Mouse (Mus musculus) embryonic facial prominence, embryonic 14.5 days (tissue): Measurements from ENCODE around the gene Exph5. TPM values are rescaled to one million over a fixed set of nuclear protein-coding genes. Genes with fewer than 3 reads are reported as not detected.

ENCODE experiments used
- ATAC-seq: fragments of 200-750 bp; cut with Nextera tagmentation; 2 replicates; pipeline ENCODE4 v1.8.0; 2017; ENCODE audit warnings: low read depth, moderate number of reproducible peaks, moderate TSS enrichment
- DNase-seq: peaks from one replicate; pipeline ENCODE4 v3.0.0-alpha.2; 2015; ENCODE audit warnings: low spot score
- H3K27ac ChIP-seq: fragments of 300-500 bp; sonication (generic); replicated peaks from 2 replicates; pipeline ENCODE4 v1.5.1; 2014; ENCODE audit warnings: low read depth, mild to moderate bottlenecking, low read length, moderate library complexity
- H3K27me3 ChIP-seq: fragments of 300-500 bp; sonication (generic); replicated peaks from 2 replicates; pipeline ENCODE4 v1.6.1; 2014; ENCODE audit warnings: low read length; ENCODE audit not compliant: control insufficient read depth, insufficient read depth
- H3K36me3 ChIP-seq: fragments of 300-500 bp; sonication (generic); 2 replicates; pipeline ENCODE4 v1.6.1; 2014; ENCODE audit warnings: low read length, mixed read lengths; ENCODE audit not compliant: control insufficient read depth, insufficient read depth
- H3K4me1 ChIP-seq: fragments of 300-500 bp; sonication (generic); 2 replicates; pipeline ENCODE4 v1.6.1; 2014; ENCODE audit warnings: antibody characterized with exemption, low read length; ENCODE audit not compliant: control insufficient read depth, insufficient read depth
- H3K4me2 ChIP-seq: fragments of 300-500 bp; sonication (generic); 2 replicates; pipeline ENCODE4 v1.6.1; 2014; ENCODE audit warnings: low read depth, mild to moderate bottlenecking, low read length, moderate library complexity, mixed read lengths
- H3K4me3 ChIP-seq: fragments of 300-500 bp; sonication (generic); 2 replicates; pipeline ENCODE4 v1.5.1; 2014; ENCODE audit warnings: low read depth, mild to moderate bottlenecking, low read length
- H3K9ac ChIP-seq: fragments of 300-500 bp; sonication (generic); 2 replicates; pipeline ENCODE4 v1.6.1; 2014; ENCODE audit warnings: low read depth, mild to moderate bottlenecking, low read length, moderate library complexity, mixed read lengths
- H3K9me3 ChIP-seq: fragments of 300-500 bp; sonication (generic); 2 replicates; pipeline ENCODE4 v1.6.1; 2016; ENCODE audit warnings: low read length; ENCODE audit not compliant: control insufficient read depth
- WGBS: fragments of 180-500 bp; shearing (Covaris S2); extraction: QIAGEN DNeasy Blood & Tissue Kit; methylation state at CpG from one replicate; pipeline ENCODE4 v1.1.7; 2014; 5-methylcytosine and 5-hydroxymethylcytosine counted together
- polyA plus RNA-seq: library from polyadenylated mRNA; unstranded; fragments of >200 nt; fragmentation: Nextera tagmentation; extraction: Ambion mirVana; gene quantifications from 2 replicates; pipeline ENCODE4 v1.2.1, GENCODE M21; 2014

Exph5 gene
- polyA plus RNA-seq, 1 experiment from 2014 or later: 1.7 TPM

DNA sequence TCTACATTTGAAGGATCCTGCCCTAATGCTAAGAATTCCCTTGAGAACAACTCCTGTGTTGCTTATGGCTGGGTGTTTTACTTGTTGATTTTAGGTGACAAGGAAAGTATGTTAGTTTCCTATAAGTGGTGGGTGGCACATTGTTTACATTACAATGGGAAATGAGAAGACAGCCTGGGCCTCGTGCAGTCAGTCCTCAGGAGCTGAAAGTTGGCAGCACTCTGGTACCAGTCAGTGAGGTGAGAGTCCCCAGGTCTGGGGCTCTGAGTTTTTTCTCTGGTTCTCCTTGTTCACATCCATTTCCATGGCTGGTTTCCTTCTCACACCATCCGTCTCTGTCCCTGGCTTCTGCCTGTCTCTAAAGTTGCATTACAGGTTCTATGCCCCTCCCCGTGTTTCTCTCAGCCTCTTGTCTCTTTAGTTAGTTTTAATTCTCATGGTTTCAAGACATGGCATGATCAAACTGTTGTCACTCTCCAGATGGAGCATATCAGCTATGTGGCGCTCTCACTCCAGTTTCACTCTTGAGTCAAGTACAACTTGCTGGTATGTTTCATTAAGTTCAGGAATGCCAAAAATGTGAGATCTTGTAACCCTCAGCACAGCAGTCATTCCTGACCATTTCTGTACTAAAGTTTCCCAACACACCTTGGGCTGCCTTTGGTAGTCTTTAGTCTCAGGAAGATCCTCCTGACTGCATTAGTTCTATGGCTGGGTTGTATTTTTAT lies 24.1 kb downstream of the Exph5 start:
- DNase-seq (peak; percentile 67), ATAC-seq (no peak)
- H3K9ac ChIP-seq: no peak overlapping the region
- H3K4me1 ChIP-seq: no peaks in the 10 kb centered on the region
- H3K9me3 ChIP-seq: no peaks in the 10 kb centered on the region
- H3K36me3 ChIP-seq: no peaks in the 10 kb centered on the region
- no peak overlapping the region for H3K4me2 ChIP-seq
- H3K4me3 ChIP-seq: no peak overlapping the region
- no peaks in the 10 kb centered on the region for H3K27me3 ChIP-seq
- 38% methylated on average over 4 of the region's 4 CpGs for WGBS
- H3K27ac ChIP-seq: no peak overlapping the region

DNA sequence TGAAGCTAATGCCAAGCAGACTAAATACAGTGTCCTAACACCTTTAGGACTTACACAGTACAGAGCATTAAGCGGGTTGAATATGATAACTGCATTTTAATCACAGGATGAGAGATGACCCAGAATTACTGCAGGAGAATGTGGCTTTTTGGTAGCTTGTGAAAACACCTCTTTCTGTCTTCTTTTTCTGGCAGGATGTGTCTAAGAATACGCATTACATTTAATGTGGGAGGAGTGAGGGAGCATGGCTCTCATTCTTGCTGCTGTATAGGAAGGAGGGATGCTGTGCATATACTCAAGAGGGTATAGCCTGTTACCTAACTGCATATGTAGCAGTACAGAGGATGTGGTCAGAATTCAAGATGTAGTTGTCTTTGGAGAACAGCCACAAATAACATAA lies 26.7 kb downstream of the Exph5 start:
- Histone ChIP-seq H3K4me2 (no peak overlapping the region), H3K27me3 (no peaks in the 10 kb centered on the region), H3K4me3 (no peak overlapping the region), H3K4me1 (no peaks in the 10 kb centered on the region), H3K27ac (no peak overlapping the region), H3K9ac (no peak overlapping the region), H3K9me3 (peaks cover 8% of the 10 kb centered on the region; the same call in 1 of the 2 replicates), H3K36me3 (no peaks in the 10 kb centered on the region)
- DNase-seq (no peak), ATAC-seq (no peak)
- 82% methylated on average over 2 of the region's 2 CpGs for WGBS

- Histone ChIP-seq H3K9ac (no peak overlapping the region), H3K4me1 (no peaks in the 10 kb centered on the region), H3K9me3 (peaks cover 8% of the 10 kb centered on the region; the same call in 1 of the 2 replicates), H3K4me3 (no peak overlapping the region), H3K4me2 (no peak overlapping the region), H3K36me3 (no peaks in the 10 kb centered on the region), H3K27ac (no peak overlapping the region), H3K27me3 (no peaks in the 10 kb centered on the region)
- WGBS: 50% methylated on average over 6 of the region's 6 CpGs
- ATAC-seq (no peak), DNase-seq (no peak)
Observed at GRCm38 (mm10) chr9:53329301-53330206, 28.1 kb downstream of the Exph5 start.

DNA sequence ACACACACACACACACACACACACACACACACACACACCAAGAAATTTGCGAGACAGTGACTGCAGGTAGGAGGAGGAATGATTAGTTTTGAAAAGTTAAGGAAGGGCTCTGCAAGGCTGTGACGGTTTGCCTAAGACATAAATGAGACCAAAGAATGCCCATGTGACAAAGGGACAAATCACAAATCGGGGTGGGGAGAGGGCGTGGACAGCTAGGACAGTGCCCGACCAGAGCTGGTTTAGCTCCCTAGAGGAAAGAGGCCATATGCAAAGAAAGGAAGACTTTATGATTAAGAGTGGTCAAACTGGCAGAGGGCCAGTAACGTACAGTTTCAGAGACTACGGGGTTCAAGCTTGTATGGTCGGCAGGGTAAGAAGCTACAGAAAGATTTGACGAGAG lies 28.8 kb downstream of the Exph5 start:
- DNase-seq (no peak), ATAC-seq (no peak)
- H3K4me3 ChIP-seq: no peak overlapping the region
- no peaks in the 10 kb centered on the region for H3K36me3 ChIP-seq
- no peaks in the 10 kb centered on the region for H3K27me3 ChIP-seq
- H3K4me2 ChIP-seq: no peak overlapping the region
- no peak overlapping the region for H3K27ac ChIP-seq
- H3K9me3 ChIP-seq: peaks cover 8% of the 10 kb centered on the region; the same call in 1 of the 2 replicates
- H3K4me1 ChIP-seq: no peaks in the 10 kb centered on the region
- no peak overlapping the region for H3K9ac ChIP-seq
- WGBS: 79% methylated on average over 9 of the region's 9 CpGs

DNA sequence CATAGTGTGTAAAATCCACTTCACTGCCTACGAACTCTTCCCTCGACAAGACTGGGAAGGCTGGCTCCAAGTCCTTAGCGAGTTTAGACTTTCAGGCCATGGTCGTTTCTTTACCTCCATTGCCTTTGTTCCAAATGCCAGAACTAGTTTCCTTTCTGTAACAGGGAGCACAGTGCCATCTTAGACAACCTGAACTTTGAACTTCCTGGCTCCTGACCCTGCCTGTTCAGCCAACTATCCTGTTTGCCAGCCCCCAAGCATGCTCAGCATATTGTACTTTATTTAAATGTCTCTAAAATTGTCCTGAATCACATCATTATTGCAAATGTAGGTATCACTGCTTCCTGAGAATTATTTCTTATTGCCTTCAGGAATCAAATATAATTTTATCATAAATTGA lies 32.0 kb downstream of the Exph5 start:
- ATAC-seq (no peak), DNase-seq (no peak)
- 67% methylated on average over 4 of the region's 4 CpGs for WGBS
- H3K27ac ChIP-seq: no peak overlapping the region
- H3K4me1 ChIP-seq: no peaks in the 10 kb centered on the region
- no peaks in the 10 kb centered on the region for H3K36me3 ChIP-seq
- no peaks in the 10 kb centered on the region for H3K27me3 ChIP-seq
- H3K4me3 ChIP-seq: no peak overlapping the region
- no peak overlapping the region for H3K9ac ChIP-seq
- no peak overlapping the region for H3K4me2 ChIP-seq
- H3K9me3 ChIP-seq: peaks cover 8% of the 10 kb centered on the region; the same call in 1 of the 2 replicates

- Histone ChIP-seq H3K9ac (no peak overlapping the region), H3K4me2 (no peak overlapping the region), H3K27ac (no peak overlapping the region), H3K4me3 (no peak overlapping the region), H3K9me3 (peaks cover 8% of the 10 kb centered on the region; the same call in 1 of the 2 replicates), H3K27me3 (no peaks in the 10 kb centered on the region), H3K36me3 (no peaks in the 10 kb centered on the region), H3K4me1 (no peaks in the 10 kb centered on the region)
- 82% methylated on average over 3 of the region's 3 CpGs for WGBS
- ATAC-seq (no peak), DNase-seq (no peak)
Observed at GRCm38 (mm10) chr9:53335131-53335530, 33.7 kb downstream of the Exph5 start.

DNA sequence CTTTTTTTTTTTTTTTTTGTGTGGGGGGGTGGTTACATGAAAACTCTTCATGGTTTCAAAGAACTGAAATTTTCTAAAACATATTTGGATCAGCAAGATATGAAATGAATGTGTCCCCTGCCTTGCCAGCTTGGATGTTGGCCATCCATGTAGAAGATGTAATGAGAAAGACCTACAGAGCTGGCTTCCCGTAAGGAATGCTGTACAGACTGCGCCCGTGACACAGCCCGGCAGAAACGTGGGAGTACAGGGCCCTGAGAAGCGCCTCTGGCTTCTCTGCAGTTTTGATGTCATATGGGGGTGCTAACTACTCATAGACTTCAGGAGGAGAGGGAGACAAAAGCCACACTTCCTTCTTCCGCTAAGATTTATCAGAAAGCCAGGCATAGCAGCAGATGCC lies 38.1 kb downstream of the Exph5 start:
- no peak for ATAC-seq
- DNase-seq: no peak
- WGBS: 81% methylated on average over 7 of the region's 7 CpGs
- H3K36me3 ChIP-seq: no peaks in the 10 kb centered on the region
- H3K27ac ChIP-seq: no peak overlapping the region
- H3K9me3 ChIP-seq: no peaks in the 10 kb centered on the region
- no peak overlapping the region for H3K4me3 ChIP-seq
- no peak overlapping the region for H3K9ac ChIP-seq
- no peak overlapping the region for H3K4me2 ChIP-seq
- peaks cover 5% of the 10 kb centered on the region; the same call in 1 of the 2 replicates for H3K27me3 ChIP-seq
- no peaks in the 10 kb centered on the region for H3K4me1 ChIP-seq

DNA sequence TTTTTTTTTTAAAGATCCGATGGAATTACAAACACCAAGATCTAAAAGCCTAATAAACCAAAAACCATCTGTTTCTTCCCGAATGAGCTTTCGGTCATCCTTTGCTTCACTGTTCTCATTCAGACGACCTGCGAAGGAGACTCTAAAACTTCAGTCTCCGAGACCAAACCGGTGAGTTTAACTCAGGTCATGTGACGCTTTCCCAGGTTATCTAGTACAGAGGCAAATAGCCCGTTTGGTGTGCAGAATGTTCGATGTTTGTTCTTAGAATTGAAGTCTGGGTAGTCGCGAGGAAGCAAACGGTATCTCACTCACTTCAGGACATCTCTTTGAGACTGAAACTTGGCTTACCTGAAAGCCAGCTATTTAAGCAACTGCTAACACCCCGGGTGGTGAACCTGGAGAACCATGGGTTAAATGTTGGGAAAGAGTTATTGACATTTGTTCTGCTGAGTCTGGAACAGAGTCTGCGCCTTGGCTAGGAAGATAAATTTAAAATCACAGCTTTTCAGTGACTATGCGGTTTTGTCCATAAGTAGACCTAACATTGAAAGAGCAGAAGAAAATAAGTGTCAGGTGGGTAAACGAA lies 39.0 kb downstream of the Exph5 start:
- H3K4me1 ChIP-seq: no peaks in the 10 kb centered on the region
- peak overlapping the region; percentile 59; the same call in 1 of the 2 replicates for H3K9ac ChIP-seq
- H3K27ac ChIP-seq: no peak overlapping the region
- H3K27me3 ChIP-seq: peaks cover 5% of the 10 kb centered on the region; the same call in 1 of the 2 replicates
- no peaks in the 10 kb centered on the region for H3K36me3 ChIP-seq
- 41% methylated on average over 17 of the region's 17 CpGs for WGBS
- no peaks in the 10 kb centered on the region for H3K9me3 ChIP-seq
- H3K4me2 ChIP-seq: peak overlapping the region; percentile 83
- ATAC-seq (no peak), DNase-seq (no peak)
- peak overlapping the region; percentile 48 for H3K4me3 ChIP-seq
